Mouse (Mus musculus) embryonic facial prominence, embryonic 12.5 days (tissue): ENCODE results near the gene Rnf39. TPM values are rescaled to one million over a fixed set of nuclear protein-coding genes. Genes with fewer than 3 reads are reported as not detected.

Source experiments
- ATAC-seq: fragments of 200-750 bp; cut with Nextera tagmentation; 2 replicates; pipeline ENCODE4 v1.8.0; 2017; ENCODE audit not compliant: insufficient number of reproducible peaks, insufficient read depth, low FRiP score, low TSS enrichment
- H3K27ac ChIP-seq: fragments of 300-500 bp; sonication (generic); 2 replicates; pipeline ENCODE4 v1.5.1; 2016; ENCODE audit warnings: mild to moderate bottlenecking
- H3K27me3 ChIP-seq: fragments of 300-500 bp; sonication (generic); 2 replicates; pipeline ENCODE4 v1.6.1; 2016; ENCODE audit warnings: mild to moderate bottlenecking, moderate library complexity
- H3K36me3 ChIP-seq: fragments of 300-500 bp; sonication (generic); 2 replicates; pipeline ENCODE4 v1.6.1; 2016; ENCODE audit warnings: mild to moderate bottlenecking
- H3K4me1 ChIP-seq: fragments of 300-500 bp; sonication (generic); 2 replicates; pipeline ENCODE4 v1.6.1; 2016
- H3K4me2 ChIP-seq: fragments of 300-500 bp; sonication (generic); replicated peaks from 2 replicates; pipeline ENCODE4 v1.6.1; 2016; ENCODE audit warnings: mild to moderate bottlenecking, moderate library complexity
- H3K4me3 ChIP-seq: fragments of 300-500 bp; sonication (generic); 2 replicates; pipeline ENCODE4 v1.5.1; 2016; ENCODE audit warnings: mild to moderate bottlenecking
- H3K9ac ChIP-seq: fragments of 300-500 bp; sonication (generic); 2 replicates; pipeline ENCODE4 v1.6.1; 2016; ENCODE audit warnings: mild to moderate bottlenecking, moderate library complexity
- H3K9me3 ChIP-seq: fragments of 300-500 bp; sonication (generic); 2 replicates; pipeline ENCODE4 v1.6.1; 2016; ENCODE audit warnings: mild to moderate bottlenecking, moderate library complexity
- WGBS: fragments of 180-500 bp; shearing (Covaris S2); methylation state at CpG from one replicate; pipeline ENCODE4 v1.1.7; 2016; 5-methylcytosine and 5-hydroxymethylcytosine counted together
- polyA plus RNA-seq: library from polyadenylated mRNA; unstranded; fragments of >200 nt; fragmentation: Nextera tagmentation; extraction: Ambion mirVana; gene quantifications from 2 replicates; pipeline ENCODE4 v1.2.1, GENCODE M21; 2016

The Rnf39 gene
- polyA plus RNA-seq, result 0.23 and 0.41 TPM in 2 replicates

GRCm38 (mm10) chr17:36942791-36943471, at the start of gene Rnf39:
Gene Rnf39, plus strand, starts transcription at chr17:36942918.
- H3K9me3 ChIP-seq, result no peaks in the 10 kb centered on the region
- WGBS, result 3% methylated on average over 59 of the region's 59 CpGs
- peak within 1 kb of the TSS; percentile 39 for H3K4me3 ChIP-seq
- no peak for ATAC-seq
- H3K27me3 ChIP-seq, result peaks cover 70% of the 10 kb centered on the region
- H3K36me3 ChIP-seq, result no peaks in the 10 kb centered on the region
- no peak within 1 kb of the TSS for H3K27ac ChIP-seq
- H3K4me2 ChIP-seq, result peak within 1 kb of the TSS; percentile 72
- peak within 1 kb of the TSS; percentile 40; the same call in 1 of the 2 replicates for H3K9ac ChIP-seq
- peaks cover 10% of the 10 kb centered on the region; the same call in 1 of the 2 replicates for H3K4me1 ChIP-seq

DNA sequence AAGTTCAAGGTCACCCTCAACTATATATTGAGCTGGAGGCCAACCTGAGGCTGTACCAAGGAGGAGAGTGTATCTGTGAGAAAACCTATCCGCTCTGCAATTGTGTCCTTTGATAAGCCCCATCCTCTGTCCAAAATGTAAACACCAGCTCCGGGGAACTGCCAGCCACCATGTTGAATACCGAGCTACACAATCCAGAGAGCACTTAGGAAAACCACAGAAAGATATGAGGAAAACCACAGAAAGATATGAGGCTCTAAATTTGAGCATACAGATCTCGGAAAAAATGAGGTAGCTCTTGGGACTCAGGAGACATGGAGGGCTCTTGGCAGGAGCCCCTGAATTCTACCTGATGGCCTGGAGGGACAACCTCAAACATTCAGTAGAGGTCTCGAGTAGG, 49.3 kb upstream of the Rnf39 start:
- 73% methylated on average over 5 of the region's 5 CpGs for WGBS
- H3K27ac ChIP-seq, result no peak overlapping the region

GRCm38 (mm10) chr17:36896583-36896982, 46.1 kb upstream of the Rnf39 start:
- Histone ChIP-seq H3K4me2 (no peak overlapping the region), H3K4me1 (no peaks in the 10 kb centered on the region), H3K9ac (no peak overlapping the region), H3K36me3 (no peaks in the 10 kb centered on the region), H3K4me3 (no peak overlapping the region), H3K27ac (no peak overlapping the region), H3K27me3 (no peaks in the 10 kb centered on the region), H3K9me3 (no peaks in the 10 kb centered on the region)
- no peak for ATAC-seq
- 94% methylated on average over 1 of the region's 1 CpGs for WGBS

More for the DNA sequence above, 49.3 kb upstream of the Rnf39 start:
- no peaks in the 10 kb centered on the region for H3K9me3 ChIP-seq
- no peak overlapping the region for H3K4me3 ChIP-seq
- H3K9ac ChIP-seq, result no peak overlapping the region
- no peak for ATAC-seq
- no peaks in the 10 kb centered on the region for H3K36me3 ChIP-seq
- no peaks in the 10 kb centered on the region for H3K27me3 ChIP-seq
- no peak overlapping the region for H3K4me2 ChIP-seq
- no peaks in the 10 kb centered on the region for H3K4me1 ChIP-seq

DNA sequence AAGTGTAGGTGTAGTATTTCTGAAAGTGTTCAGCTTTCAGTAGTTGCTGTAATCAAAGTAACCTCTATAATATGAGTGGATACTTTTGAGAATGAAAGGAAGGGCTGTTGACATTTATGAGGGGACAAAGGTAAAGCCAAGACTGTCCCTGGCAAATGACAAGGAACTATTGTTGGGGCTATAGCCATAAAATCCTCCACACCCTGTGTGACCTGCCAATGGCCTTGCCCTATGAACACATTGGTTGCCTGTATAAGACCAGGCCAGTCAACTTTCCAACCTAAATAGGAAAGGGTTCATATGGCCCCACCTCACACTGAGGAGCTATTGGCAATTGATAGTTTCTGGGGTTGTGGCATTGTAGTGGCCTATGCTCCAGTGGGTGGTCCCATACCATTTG, 45.7 kb upstream of the Rnf39 start:
- Histone ChIP-seq H3K4me1 (no peaks in the 10 kb centered on the region), H3K9me3 (no peaks in the 10 kb centered on the region), H3K36me3 (no peaks in the 10 kb centered on the region), H3K4me2 (no peak overlapping the region), H3K4me3 (no peak overlapping the region), H3K9ac (no peak overlapping the region), H3K27me3 (no peaks in the 10 kb centered on the region), H3K27ac (no peak overlapping the region)
- ATAC-seq, result no peak

- H3K27me3 ChIP-seq, result no peaks in the 10 kb centered on the region
- no peak within 1 kb of the TSS for H3K27ac ChIP-seq
- WGBS, result 61% methylated on average over 6 of the region's 6 CpGs
- H3K9me3 ChIP-seq, result no peaks in the 10 kb centered on the region
- H3K4me3 ChIP-seq, result no peak within 1 kb of the TSS
- H3K4me2 ChIP-seq, result no peak within 1 kb of the TSS
- no peaks in the 10 kb centered on the region for H3K4me1 ChIP-seq
- H3K36me3 ChIP-seq, result no peaks in the 10 kb centered on the region
- no peak for ATAC-seq
- no peak within 1 kb of the TSS for H3K9ac ChIP-seq
Measured at GRCm38 (mm10) chr17:36897552-36898205, 45.0 kb upstream of the Rnf39 start, which contains the start of gene Trim31. Gene Trim31, plus strand, starts transcription at chr17:36898118.

- WGBS, result 76% methylated on average over 4 of the region's 4 CpGs
- no peak for ATAC-seq
- H3K36me3 ChIP-seq, result no peaks in the 10 kb centered on the region
- H3K4me3 ChIP-seq, result no peak overlapping the region
- H3K4me2 ChIP-seq, result no peak overlapping the region
- no peaks in the 10 kb centered on the region for H3K9me3 ChIP-seq
- no peaks in the 10 kb centered on the region for H3K27me3 ChIP-seq
- no peaks in the 10 kb centered on the region for H3K4me1 ChIP-seq
- H3K27ac ChIP-seq, result no peak overlapping the region
- H3K9ac ChIP-seq, result no peak overlapping the region
Measured at GRCm38 (mm10) chr17:36899376-36899775, 43.3 kb upstream of the Rnf39 start.

DNA sequence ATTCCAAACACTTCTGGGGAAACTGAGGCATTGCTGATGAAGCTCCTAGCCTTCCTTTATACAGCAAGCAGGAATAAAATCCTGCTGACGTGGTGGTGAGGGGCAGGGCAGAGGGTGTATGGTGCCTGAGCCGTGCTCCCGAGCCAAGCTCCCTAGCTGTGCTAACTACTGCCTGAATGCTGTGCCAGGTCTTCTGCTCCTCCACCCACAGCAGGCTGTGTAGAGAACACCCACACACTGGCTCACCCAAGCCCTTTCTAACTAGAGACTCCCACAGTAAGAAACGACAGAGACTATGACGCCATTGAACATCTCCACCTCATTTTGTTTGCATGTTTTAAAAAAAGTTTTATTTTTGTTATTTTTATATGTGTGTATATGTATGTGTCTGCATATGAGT, 42.7 kb upstream of the Rnf39 start:
- Histone ChIP-seq H3K4me1 (no peaks in the 10 kb centered on the region), H3K9ac (no peak overlapping the region), H3K36me3 (no peaks in the 10 kb centered on the region), H3K27ac (no peak overlapping the region), H3K4me2 (no peak overlapping the region), H3K27me3 (no peaks in the 10 kb centered on the region), H3K4me3 (no peak overlapping the region), H3K9me3 (no peaks in the 10 kb centered on the region)
- no peak for ATAC-seq
- 81% methylated on average over 5 of the region's 5 CpGs for WGBS

- 33% methylated on average over 1 of the region's 1 CpGs for WGBS
- no peaks in the 10 kb centered on the region for H3K9me3 ChIP-seq
- no peaks in the 10 kb centered on the region for H3K36me3 ChIP-seq
- no peak overlapping the region for H3K27ac ChIP-seq
- no peak for ATAC-seq
- H3K9ac ChIP-seq, result no peak overlapping the region
- no peaks in the 10 kb centered on the region for H3K4me1 ChIP-seq
- no peak overlapping the region for H3K4me3 ChIP-seq
- no peak overlapping the region for H3K4me2 ChIP-seq
- no peaks in the 10 kb centered on the region for H3K27me3 ChIP-seq
Measured at GRCm38 (mm10) chr17:36900691-36901090, 42.0 kb upstream of the Rnf39 start.

- no peak overlapping the region for H3K4me2 ChIP-seq
- ATAC-seq, result no peak
- H3K36me3 ChIP-seq, result no peaks in the 10 kb centered on the region
- no peaks in the 10 kb centered on the region for H3K4me1 ChIP-seq
- WGBS, result 75% methylated on average over 3 of the region's 3 CpGs
- no peak overlapping the region for H3K4me3 ChIP-seq
- no peaks in the 10 kb centered on the region for H3K9me3 ChIP-seq
- no peak overlapping the region for H3K27ac ChIP-seq
- H3K27me3 ChIP-seq, result no peaks in the 10 kb centered on the region
- H3K9ac ChIP-seq, result no peak overlapping the region
Measured at GRCm38 (mm10) chr17:36903651-36904050, 39.1 kb upstream of the Rnf39 start.

DNA sequence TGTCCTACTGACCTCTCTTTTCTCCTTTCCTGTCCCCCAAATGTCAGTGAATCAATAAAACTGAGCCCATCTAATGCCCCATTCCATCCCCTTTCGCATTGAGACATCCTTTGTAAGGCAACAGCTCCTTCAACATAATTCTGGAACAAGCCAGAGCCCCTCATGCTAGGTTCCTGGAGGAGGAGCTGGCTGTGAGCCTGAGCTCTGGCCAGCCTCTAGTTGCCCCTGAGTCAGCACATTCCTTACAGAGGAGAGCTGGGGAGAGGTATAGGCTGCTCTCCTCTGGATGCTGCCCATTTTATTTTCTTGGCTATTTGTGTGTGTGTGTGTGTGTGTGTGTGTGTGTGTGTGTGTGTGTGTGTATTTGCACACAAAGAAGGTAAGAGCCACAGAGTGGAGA, 34.5 kb upstream of the Rnf39 start:
- no peak overlapping the region for H3K9ac ChIP-seq
- H3K27me3 ChIP-seq, result no peaks in the 10 kb centered on the region
- H3K4me1 ChIP-seq, result no peaks in the 10 kb centered on the region
- ATAC-seq, result peak; percentile 72; the same call in 1 of the 2 replicates
- H3K9me3 ChIP-seq, result no peaks in the 10 kb centered on the region
- H3K36me3 ChIP-seq, result no peaks in the 10 kb centered on the region
- H3K4me3 ChIP-seq, result no peak overlapping the region
- no peak overlapping the region for H3K4me2 ChIP-seq
- H3K27ac ChIP-seq, result no peak overlapping the region
- 32% methylated on average over 1 of the region's 1 CpGs for WGBS

GRCm38 (mm10) chr17:36909802-36910201, 32.9 kb upstream of the Rnf39 start:
- H3K4me3 ChIP-seq, result no peak overlapping the region
- no peak overlapping the region for H3K9ac ChIP-seq
- no peak for ATAC-seq
- H3K27me3 ChIP-seq, result no peaks in the 10 kb centered on the region
- no peaks in the 10 kb centered on the region for H3K4me1 ChIP-seq
- H3K9me3 ChIP-seq, result no peaks in the 10 kb centered on the region
- WGBS, result 54% methylated on average over 4 of the region's 4 CpGs
- no peak overlapping the region for H3K4me2 ChIP-seq
- no peak overlapping the region for H3K27ac ChIP-seq
- H3K36me3 ChIP-seq, result no peaks in the 10 kb centered on the region

GRCm38 (mm10) chr17:36912031-36912430, 30.7 kb upstream of the Rnf39 start:
- no peak for ATAC-seq
- Histone ChIP-seq H3K4me3 (no peak overlapping the region), H3K9me3 (no peaks in the 10 kb centered on the region), H3K4me2 (no peak overlapping the region), H3K36me3 (no peaks in the 10 kb centered on the region), H3K27me3 (no peaks in the 10 kb centered on the region), H3K4me1 (no peaks in the 10 kb centered on the region), H3K27ac (no peak overlapping the region), H3K9ac (no peak overlapping the region)
- WGBS, result 61% methylated on average over 2 of the region's 2 CpGs
